Mouse (Mus musculus) gastrocnemius, adult 2 months (tissue): Measurements from ENCODE around the gene Unc13d. TPM values are rescaled to one million over a fixed set of nuclear protein-coding genes. Genes with fewer than 3 reads are reported as not detected.
A peak's percentile ranks its signal among the peaks of the same experiment; 100 is the strongest.
"Not testable (repeated sequence)": the region's sequence is repeated elsewhere in the genome, so short reads cannot be mapped to it uniquely, and the experiment has no call there.

Source experiments
- DNase-seq: peaks from one replicate; pipeline ENCODE4 v3.0.0; 2022
- H3K27ac ChIP-seq: fragments of 200-600 bp; 2 replicates; pipeline ENCODE4 v1.8.1; 2022; ENCODE audit warnings: mild to moderate bottlenecking
- H3K4me3 ChIP-seq: fragments of 200-600 bp; 2 replicates; pipeline ENCODE4 v1.8.1; 2022; ENCODE audit warnings: mild to moderate bottlenecking, moderate library complexity
- CTCF ChIP-seq: fragments of 200-600 bp; IDR thresholded peaks from 2 replicates; pipeline ENCODE4 v1.8.1; 2022; ENCODE audit warnings: antibody characterized with exemption, mild to moderate bottlenecking, moderate library complexity
- intact Hi-C: fragments of 180-260 bp; cut with DNase I; formaldehyde crosslinking; loops from one replicate; pipeline ENCODE4 v1.15.1; 2025
- long read RNA-seq, 2 experiments: library from polyadenylated mRNA; stranded (forward); transcript quantifications; one replicate each; pipeline ENCODE4 v2.0.0; 2021
- total RNA-seq, 2 experiments: library from RNA; stranded (reverse); gene quantifications; 2 replicates each; pipeline ENCODE4 v1.2.3; 2021

Gene Unc13d
- total RNA-seq = under 1 TPM; 0.13 to 0.50 TPM
- long read RNA-seq, experiment 1, partial matches to known transcripts = 3 of 4 reads
- long read RNA-seq, experiment 1, other reads (novel, unspliced or antisense) = 1 of 4 reads
- long read RNA-seq, experiment 2, partial matches to known transcripts = 2 of 2 reads
- long read RNA-seq, experiment 2, other reads (novel, unspliced or antisense) = 0 of 2 reads

DNA sequence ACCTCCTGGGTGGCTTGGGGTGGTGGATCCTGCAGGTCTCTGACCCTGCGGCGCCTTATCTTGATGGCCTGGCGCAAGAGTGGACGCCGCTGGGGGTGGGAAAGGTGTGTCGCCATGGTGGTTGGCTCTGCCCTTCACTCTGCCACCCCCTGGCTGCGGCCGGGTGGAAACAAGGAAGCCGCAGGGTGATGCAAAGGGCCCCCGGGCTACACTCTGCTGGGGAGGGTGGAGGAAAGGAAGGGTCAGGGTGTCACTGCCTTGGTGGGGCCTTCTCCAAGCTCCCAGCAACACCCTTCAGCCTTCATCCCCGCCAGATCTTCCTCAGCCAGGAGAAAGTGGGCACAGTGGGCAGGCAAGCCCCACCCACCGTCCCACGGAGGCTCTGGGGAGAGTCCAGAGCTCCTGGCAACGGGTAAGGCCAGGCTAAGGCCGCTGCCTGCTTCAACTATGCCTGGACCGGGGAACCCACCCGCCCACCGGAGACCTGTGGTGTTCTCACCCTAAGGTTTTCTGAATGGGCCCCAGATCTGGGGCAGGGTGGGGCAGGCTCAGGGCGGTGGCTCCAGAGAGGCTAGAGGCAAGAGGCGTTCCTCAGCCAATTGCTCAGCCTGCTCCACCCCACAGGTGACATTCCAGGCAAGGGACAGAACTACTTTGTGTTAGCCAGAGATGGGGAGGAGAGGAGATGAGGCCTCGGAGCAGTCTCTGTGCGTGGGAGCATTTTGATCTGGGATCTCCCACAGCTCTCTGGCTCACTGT is at the start of gene Unc13d:
Gene Unc13d, minus strand, starts transcription at position 516 of the 759 bp plus-strand sequence.
- H3K4me3 ChIP-seq = peak within 1 kb of the TSS; percentile 50

DNA sequence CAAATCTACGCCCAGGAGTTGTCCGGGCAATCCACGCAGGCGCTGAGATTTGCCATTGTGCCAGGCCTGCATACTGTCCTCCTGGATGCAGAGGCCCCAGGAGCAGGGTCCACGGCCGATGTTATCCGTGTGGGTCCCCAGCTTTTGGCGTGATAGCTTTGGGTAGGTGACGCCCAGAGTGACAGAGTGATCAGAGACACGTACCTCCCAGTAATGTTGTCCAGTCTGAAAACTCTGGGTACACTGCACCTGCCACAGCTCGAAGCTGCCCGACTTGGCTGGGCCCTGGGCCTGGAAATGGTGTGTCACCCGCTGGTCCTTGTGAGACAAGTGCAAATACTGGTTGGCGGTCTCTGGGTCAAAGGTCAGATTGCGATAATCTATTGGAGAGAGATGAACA is 48.5 kb upstream of the Unc13d start:
- intact Hi-C loops = no loop called here
- DNase-seq = no peak
- no peak overlapping the region for H3K4me3 ChIP-seq
- no peak for TF ChIP-seq CTCF
- no peak overlapping the region for H3K27ac ChIP-seq

More for the DNA sequence above, at the start of gene Unc13d:
- peak within 1 kb of the TSS; percentile 54; the same call in 1 of the 2 replicates for H3K27ac ChIP-seq
- TF ChIP-seq CTCF = no peak; the same call in 1 of the 2 replicates
- intact Hi-C loops = no loop called here
- DNase-seq = peak; percentile 42

DNA sequence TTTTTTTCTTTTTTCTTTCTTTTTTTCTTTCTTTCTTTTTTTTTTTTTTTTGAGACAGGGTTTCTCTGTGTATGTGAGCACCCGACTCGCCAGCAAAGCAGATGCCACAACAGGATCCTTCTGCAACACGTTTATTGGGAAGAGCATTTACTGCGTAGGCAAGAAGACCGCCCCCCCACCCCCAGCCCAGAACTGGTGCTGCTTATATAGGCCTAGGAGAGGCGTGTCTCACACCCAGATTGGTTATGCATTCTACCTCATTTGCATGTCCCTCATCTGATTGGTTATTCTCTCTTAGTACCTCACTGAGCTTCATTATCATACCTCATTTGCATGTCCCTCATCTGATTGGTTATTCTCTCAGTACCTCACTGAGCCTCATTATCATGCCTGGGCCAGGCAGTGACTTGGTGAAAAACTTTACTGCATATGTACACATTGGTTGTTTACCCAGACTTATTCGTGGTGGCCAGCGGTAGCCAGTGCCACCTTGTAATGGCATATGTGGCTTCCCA is 44.0 kb upstream of the Unc13d start:
- intact Hi-C loops, H3K4me3 ChIP-seq, H3K27ac ChIP-seq, DNase-seq: not testable (repeated sequence)

DNA sequence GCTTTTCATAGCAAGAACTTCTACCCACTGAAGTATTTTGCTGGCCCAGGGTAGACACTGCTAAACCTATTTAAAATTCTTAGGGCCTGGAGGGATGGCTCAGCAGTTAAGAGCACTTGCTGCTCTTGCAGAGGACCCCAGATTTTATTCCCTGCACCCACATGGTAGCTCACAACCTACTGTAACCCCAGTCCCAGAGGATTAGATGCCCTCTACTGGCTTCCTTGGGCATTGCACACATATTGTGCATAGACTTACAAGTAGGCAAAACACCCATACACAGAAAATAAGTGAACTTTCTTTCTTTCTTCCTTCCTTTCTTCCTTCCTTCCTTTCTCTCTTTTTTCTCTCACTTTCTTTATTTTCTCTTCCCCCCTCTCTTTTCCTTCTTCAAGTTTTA is 40.1 kb upstream of the Unc13d start:
- peak; percentile 48 for TF ChIP-seq CTCF
- DNase-seq = peak; percentile 31
- Histone ChIP-seq H3K27ac (no peak overlapping the region), H3K4me3 (no peak overlapping the region)
- intact Hi-C loops = no loop called here

DNA sequence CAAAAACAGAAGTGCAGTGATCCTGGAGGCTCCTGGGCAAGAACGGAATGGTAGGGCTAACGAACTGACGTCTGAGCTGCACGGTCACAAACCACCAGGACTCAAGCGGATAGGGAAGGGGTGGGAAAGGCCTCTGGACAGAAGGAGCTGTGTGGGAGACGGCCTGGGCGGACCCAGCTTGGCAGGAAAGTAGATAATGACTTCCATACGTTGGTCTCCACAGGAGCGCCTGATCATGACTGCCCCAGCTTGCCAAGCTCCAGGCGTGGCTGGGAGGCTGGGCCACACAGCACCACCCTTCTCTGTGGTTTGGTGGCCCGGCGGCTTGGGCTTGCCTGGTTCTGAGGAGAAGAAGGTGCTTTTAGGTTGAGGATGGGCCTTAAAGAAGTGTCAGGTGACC is 39.5 kb upstream of the Unc13d start:
- DNase-seq = peak; percentile 53
- no peak overlapping the region; the same call in 1 of the 2 replicates for H3K27ac ChIP-seq
- intact Hi-C loops = no loop called here
- no peak overlapping the region for H3K4me3 ChIP-seq
- no peak for TF ChIP-seq CTCF

DNA sequence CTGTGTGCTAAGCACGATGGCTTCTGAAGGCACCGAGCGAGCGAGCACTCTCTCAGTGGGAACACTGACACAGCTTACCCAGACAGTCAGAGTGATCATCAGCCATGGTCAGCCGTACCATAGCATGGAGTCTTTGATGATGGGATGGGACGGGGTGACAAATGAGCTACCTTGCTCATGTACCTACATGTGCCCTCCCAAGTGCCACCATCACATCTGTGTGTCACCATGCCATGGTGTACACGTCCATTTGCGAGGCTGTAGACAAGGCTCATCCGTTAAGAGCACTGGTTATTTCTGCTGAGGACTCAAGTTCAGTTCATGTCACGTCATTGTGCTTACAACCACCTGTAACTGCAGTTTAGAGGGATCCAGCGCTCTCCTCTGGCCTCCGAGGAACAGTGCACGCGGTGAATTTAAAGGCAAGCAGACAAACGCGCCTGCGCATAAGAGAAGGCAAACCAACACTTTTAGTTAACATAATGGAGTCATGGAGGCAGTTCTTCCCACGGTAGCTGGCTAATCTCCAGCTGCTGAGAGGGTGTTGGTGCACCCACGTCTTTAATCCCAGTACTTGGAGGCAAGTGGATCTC is 33.9 kb upstream of the Unc13d start:
- intact Hi-C loops = loop anchor here (2.0 kb wide), 1 partner anchor 19 kb away; the partner anchor contains the start of gene Trim65
- no peak overlapping the region for H3K27ac ChIP-seq
- H3K4me3 ChIP-seq = no peak overlapping the region
- no peak for DNase-seq
- TF ChIP-seq CTCF = peak; percentile 22; the same call in 1 of the 2 replicates

DNA sequence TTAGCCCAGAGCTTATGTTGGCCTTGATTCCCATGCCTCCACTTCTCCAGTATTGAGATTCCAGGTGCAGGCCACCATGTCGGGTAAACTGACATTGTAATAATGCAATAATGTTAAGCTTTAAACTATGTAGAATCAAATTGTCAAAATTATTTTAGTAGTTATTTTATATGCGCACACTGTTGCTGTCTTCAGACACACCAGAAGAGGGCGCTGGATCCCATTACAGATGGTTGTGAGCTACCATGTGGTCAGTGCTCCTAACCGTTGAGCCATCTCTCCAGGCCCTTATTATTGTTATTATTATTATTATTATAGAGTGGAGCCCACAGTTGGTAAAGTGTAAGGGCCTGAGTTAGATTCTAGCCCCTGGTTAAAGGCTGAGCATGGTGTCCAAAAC is 33.3 kb upstream of the Unc13d start:
- Histone ChIP-seq H3K27ac (peak overlapping the region; percentile 91), H3K4me3 (peak overlapping the region; percentile 93)
- no peak for DNase-seq
- intact Hi-C loops = loop anchor here (2.0 kb wide), 1 partner anchor 20 kb away; the partner anchor contains the start of gene Trim65
- peak; percentile 36 for TF ChIP-seq CTCF

DNA sequence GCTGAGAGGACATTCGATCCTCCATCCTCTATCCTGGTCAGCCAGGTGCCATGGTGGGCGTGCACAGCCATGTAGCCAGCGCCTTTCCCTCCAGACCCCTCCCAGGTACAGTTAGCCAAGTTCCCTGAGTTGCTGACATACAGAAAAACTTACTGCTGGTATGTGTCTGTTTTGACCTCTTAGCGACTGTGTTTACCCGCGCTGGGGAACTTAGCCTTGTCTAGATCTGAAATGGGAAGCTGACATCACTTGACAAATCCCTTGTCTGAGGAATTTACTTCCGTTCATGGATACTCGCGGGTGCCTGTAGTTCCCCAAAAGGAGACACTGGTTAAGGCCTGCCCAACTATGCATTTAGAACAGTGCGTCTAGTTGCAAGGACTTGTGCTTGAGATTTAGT is 32.8 kb upstream of the Unc13d start:
- Histone ChIP-seq H3K4me3 (peak overlapping the region; percentile 93), H3K27ac (peak overlapping the region; percentile 91)
- no peak for TF ChIP-seq CTCF
- DNase-seq = no peak
- intact Hi-C loops = loop anchor here (2.0 kb wide), 1 partner anchor 20 kb away; the partner anchor contains the start of gene Trim65

DNA sequence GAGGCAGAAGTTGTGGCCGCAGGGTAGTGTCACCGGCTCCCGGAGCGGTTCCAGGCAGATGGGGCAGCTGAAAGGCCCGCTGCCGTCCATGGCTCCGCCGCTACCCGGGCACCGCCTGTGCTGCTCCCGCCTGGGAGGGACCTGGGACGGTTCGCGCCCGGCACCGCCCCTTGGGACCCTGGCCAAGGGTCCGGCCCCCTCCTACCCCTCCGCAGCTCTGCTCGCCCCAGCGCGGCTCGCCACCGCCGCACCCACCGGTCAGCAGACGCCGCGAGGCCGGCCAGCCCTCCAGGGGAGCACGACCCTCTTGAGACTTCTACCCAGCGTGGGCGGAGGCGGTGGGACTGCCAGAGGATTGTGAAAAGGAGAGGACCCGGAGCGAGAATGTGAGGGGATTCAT is 32.4 kb upstream of the Unc13d start:
- Histone ChIP-seq H3K27ac (peak overlapping the region; percentile 91), H3K4me3 (peak overlapping the region; percentile 93)
- TF ChIP-seq CTCF = no peak
- intact Hi-C loops = loop anchor here (2.0 kb wide), 1 partner anchor 21 kb away; the partner anchor contains the start of gene Trim65
- DNase-seq = peak; percentile 94

DNA sequence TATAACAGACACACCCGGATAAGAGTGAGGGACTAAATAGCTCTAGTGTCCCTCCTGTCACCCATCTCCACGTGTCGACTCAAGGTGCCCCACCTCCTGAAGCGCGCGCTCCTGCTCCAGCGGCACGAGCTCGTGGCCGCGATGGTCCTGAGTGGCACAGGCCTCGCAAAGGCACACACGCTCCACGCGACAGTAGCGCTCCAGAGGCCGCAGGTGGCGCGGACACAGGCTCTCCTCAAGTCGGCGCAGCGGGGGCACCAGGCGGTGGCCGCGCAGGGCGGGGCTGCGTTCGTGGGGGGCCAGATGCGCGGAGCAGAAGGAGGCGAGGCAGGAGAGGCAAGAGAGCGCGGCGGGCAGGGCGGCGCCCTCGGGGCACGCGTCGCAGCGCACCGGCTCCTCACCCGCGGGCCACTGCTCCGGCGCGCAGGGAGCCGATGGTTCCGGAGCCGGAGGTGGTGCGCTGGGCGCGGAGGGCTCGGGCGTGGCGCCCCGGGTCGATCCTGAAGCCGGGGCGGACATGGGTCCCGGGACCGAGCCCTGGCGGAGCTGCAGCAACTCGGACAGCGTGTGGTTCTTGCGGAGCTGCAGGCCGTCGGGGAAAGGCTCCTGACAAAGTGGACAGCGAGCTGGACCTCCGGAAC is 31.8 kb upstream of the Unc13d start:
- Histone ChIP-seq H3K4me3 (peak overlapping the region; percentile 93), H3K27ac (peak overlapping the region; percentile 91)
- DNase-seq = peak; percentile 69
- no peak for TF ChIP-seq CTCF
- intact Hi-C loops = loop anchor here (2.0 kb wide), 1 partner anchor 21 kb away; the partner anchor contains the start of gene Trim65

DNA sequence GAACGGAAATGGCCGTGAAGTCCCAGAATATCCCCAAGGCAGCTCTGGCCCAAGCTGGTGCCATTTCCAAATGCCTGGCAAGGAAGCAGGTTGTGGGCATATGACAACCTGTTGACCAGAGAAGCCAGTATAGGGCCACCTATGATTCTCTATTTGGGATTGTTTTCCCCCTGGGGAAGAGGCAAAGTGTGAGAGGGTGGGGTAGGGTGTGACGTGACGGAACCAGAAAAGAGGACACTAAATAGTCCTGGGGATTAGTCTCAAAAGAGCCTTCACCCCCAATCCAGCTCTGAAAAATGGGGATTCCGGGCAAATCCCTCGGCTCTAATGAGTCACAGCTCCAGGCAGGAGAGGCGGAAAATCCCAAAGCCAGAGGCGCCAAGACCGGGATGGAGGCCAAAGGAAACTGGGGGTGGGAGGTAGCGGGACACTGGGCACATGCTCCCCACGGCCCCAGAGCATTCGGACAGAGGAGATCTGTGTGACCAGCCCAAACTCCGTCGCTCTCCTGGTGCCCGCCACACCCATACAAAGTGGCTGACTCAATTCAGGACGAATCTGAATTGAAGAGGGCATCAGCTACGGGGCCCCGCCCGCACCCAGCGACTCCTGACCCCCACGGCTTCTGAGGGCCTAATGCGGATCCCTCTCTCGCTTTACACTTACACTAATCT is 30.8 kb upstream of the Unc13d start:
- peak; percentile 89 for DNase-seq
- Histone ChIP-seq H3K4me3 (peak overlapping the region; percentile 93), H3K27ac (peak overlapping the region; percentile 91)
- no peak for TF ChIP-seq CTCF
- intact Hi-C loops = no loop called here
